Mouse (Mus musculus) heart, postnatal 0 days (tissue): ENCODE data around the gene Tmed9. TPM values are rescaled to one million over a fixed set of nuclear protein-coding genes. Genes with fewer than 3 reads are reported as not detected.

Source experiments
- ATAC-seq: fragments of 200-750 bp; cut with Nextera tagmentation; 2 replicates; pipeline ENCODE4 v1.8.0; 2017; ENCODE audit warnings: low read depth, moderate number of reproducible peaks, moderate library complexity; ENCODE audit not compliant: insufficient read depth
- DNase-seq: peaks from one replicate; pipeline ENCODE4 v3.0.0-alpha.2; 2016; ENCODE audit warnings: low spot score
- H3K27ac ChIP-seq: fragments of 300-500 bp; sonication (generic); 2 replicates; pipeline ENCODE4 v1.5.1; 2014; ENCODE audit warnings: low read depth, mild to moderate bottlenecking
- H3K27me3 ChIP-seq: fragments of 300-500 bp; sonication (generic); 2 replicates; pipeline ENCODE4 v1.6.1; 2014; ENCODE audit warnings: low read length, mixed read lengths; ENCODE audit not compliant: control insufficient read depth, insufficient read depth
- H3K36me3 ChIP-seq: fragments of 300-500 bp; sonication (generic); replicated peaks from 2 replicates; pipeline ENCODE4 v1.6.1; 2014; ENCODE audit warnings: low read length, mixed read lengths; ENCODE audit not compliant: control insufficient read depth, insufficient read depth
- H3K4me1 ChIP-seq: fragments of 300-500 bp; sonication (generic); 2 replicates; pipeline ENCODE4 v1.6.1; 2014; ENCODE audit warnings: antibody characterized with exemption; ENCODE audit not compliant: control insufficient read depth, insufficient read depth
- H3K4me2 ChIP-seq: fragments of 300-500 bp; sonication (generic); 2 replicates; pipeline ENCODE4 v1.6.1; 2014; ENCODE audit warnings: low read depth, mild to moderate bottlenecking, low read length, moderate library complexity
- H3K4me3 ChIP-seq: fragments of 300-500 bp; sonication (generic); 2 replicates; pipeline ENCODE4 v1.5.1; 2014; ENCODE audit warnings: low read depth, low read length
- H3K9ac ChIP-seq: fragments of 300-500 bp; sonication (generic); replicated peaks from 2 replicates; pipeline ENCODE4 v1.6.1; 2014; ENCODE audit warnings: low read depth, low read length, mixed read lengths
- H3K9me3 ChIP-seq: fragments of 300-500 bp; sonication (generic); replicated peaks from 2 replicates; pipeline ENCODE4 v1.6.1; 2016; ENCODE audit warnings: low read length; ENCODE audit not compliant: control insufficient read depth
- CTCF ChIP-seq: IDR thresholded peaks from 2 replicates; pipeline ENCODE4 v1.5.1; 2016; ENCODE audit warnings: antibody characterized with exemption, control low read depth, low read depth
- EP300 ChIP-seq: IDR thresholded peaks from 2 replicates; pipeline ENCODE4 v1.6.1; 2016; ENCODE audit warnings: antibody characterized with exemption, low read depth
- WGBS: fragments of 180-500 bp; shearing (Covaris S2); extraction: QIAGEN DNeasy Blood & Tissue Kit; methylation state at CpG from one replicate; pipeline ENCODE4 v1.1.7; 2014; 5-methylcytosine and 5-hydroxymethylcytosine counted together
- polyA plus RNA-seq: library from polyadenylated mRNA; unstranded; fragments of >200 nt; fragmentation: Nextera tagmentation; extraction: Ambion mirVana; gene quantifications from 2 replicates; pipeline ENCODE4 v1.2.1, GENCODE M21; 2015
- total RNA-seq: library from RNA; depleted of rRNA; stranded (reverse); fragments of >200 nt; gene quantifications from 2 replicates; pipeline ENCODE4 v1.2.3, GENCODE M21; 2014; ENCODE audit warnings: low replicate concordance

Gene Tmed9
- total and polyA plus RNA-seq, 2 experiments from 2014 or later: 22.0 to 82.0 TPM

- peaks cover 6% of the 10 kb centered on the region; the same call in 1 of the 2 replicates for H3K4me1 ChIP-seq
- peak overlapping the region; percentile 87 for H3K4me3 ChIP-seq
- H3K4me2 ChIP-seq: peak overlapping the region; percentile 81
- H3K36me3 ChIP-seq: peaks cover 31% of the 10 kb centered on the region
- peak overlapping the region; percentile 88 for H3K9ac ChIP-seq
- H3K27me3 ChIP-seq: no peaks in the 10 kb centered on the region
- H3K9me3 ChIP-seq: no peaks in the 10 kb centered on the region
- no peak for DNase-seq
- TF ChIP-seq CTCF: no peak
- no peak for TF ChIP-seq EP300
- peak; percentile 65 for ATAC-seq
- peak overlapping the region; percentile 61 for H3K27ac ChIP-seq
- WGBS: under 1% methylated on average over 31 of the region's 31 CpGs
These were observed 19.8 kb downstream of the Tmed9 start for GRCm38 (mm10) chr13:55593254-55593747.

- no peak overlapping the region for H3K4me2 ChIP-seq
- 81% methylated on average over 12 of the region's 12 CpGs for WGBS
- no peak for DNase-seq
These were observed 21.8 kb downstream of the Tmed9 start for GRCm38 (mm10) chr13:55595375-55595774.

GRCm38 (mm10) chr13:55596802-55597201 is 23.3 kb downstream of the Tmed9 start:
- H3K9me3 ChIP-seq: no peaks in the 10 kb centered on the region
- H3K27ac ChIP-seq: no peak overlapping the region
- no peaks in the 10 kb centered on the region for H3K27me3 ChIP-seq
- ATAC-seq: no peak
- WGBS: 91% methylated on average over 12 of the region's 12 CpGs
- TF ChIP-seq EP300 (no peak), CTCF (no peak)
- peaks cover 16% of the 10 kb centered on the region for H3K4me1 ChIP-seq
- no peak overlapping the region for H3K9ac ChIP-seq
- no peak overlapping the region for H3K4me3 ChIP-seq
- peaks cover 31% of the 10 kb centered on the region for H3K36me3 ChIP-seq
- no peak for DNase-seq
- H3K4me2 ChIP-seq: no peak overlapping the region

More at GRCm38 (mm10) chr13:55595375-55595774, 21.8 kb downstream of the Tmed9 start:
- Histone ChIP-seq H3K9me3 (no peaks in the 10 kb centered on the region), H3K9ac (no peak overlapping the region), H3K4me3 (no peak overlapping the region), H3K27me3 (no peaks in the 10 kb centered on the region), H3K36me3 (peaks cover 31% of the 10 kb centered on the region), H3K27ac (no peak overlapping the region), H3K4me1 (peaks cover 10% of the 10 kb centered on the region; the same call in 1 of the 2 replicates)
- TF ChIP-seq EP300: no peak
- no peak for TF ChIP-seq CTCF
- ATAC-seq: no peak

- Histone ChIP-seq H3K36me3 (peaks cover 35% of the 10 kb centered on the region), H3K4me3 (peak within 1 kb of the TSS; percentile 88), H3K9ac (peak within 1 kb of the TSS; percentile 80), H3K27me3 (no peaks in the 10 kb centered on the region), H3K4me2 (peak within 1 kb of the TSS; percentile 92), H3K27ac (peak within 1 kb of the TSS; percentile 68), H3K4me1 (peaks cover 11% of the 10 kb centered on the region), H3K9me3 (no peaks in the 10 kb centered on the region)
- 8% methylated on average over 50 of the region's 51 CpGs for WGBS
- DNase-seq (peak; percentile 74), ATAC-seq (peak; percentile 91)
- TF ChIP-seq EP300 (no peak), CTCF (no peak)
These were observed 26.3 kb downstream of the Tmed9 start, which contains the start of gene B4galt7 for GRCm38 (mm10) chr13:55599566-55600540. Gene B4galt7, plus strand, starts transcription at chr13:55599896.

GRCm38 (mm10) chr13:55600657-55601056 is 27.1 kb downstream of the Tmed9 start:
- Histone ChIP-seq H3K9ac (peak overlapping the region; percentile 80), H3K27ac (no peak overlapping the region), H3K36me3 (peaks cover 30% of the 10 kb centered on the region), H3K4me1 (peaks cover 11% of the 10 kb centered on the region), H3K4me2 (peak overlapping the region; percentile 92), H3K27me3 (no peaks in the 10 kb centered on the region), H3K4me3 (peak overlapping the region; percentile 88), H3K9me3 (no peaks in the 10 kb centered on the region)
- ATAC-seq (no peak), DNase-seq (no peak)
- TF ChIP-seq EP300 (no peak), CTCF (no peak)
- 14% methylated on average over 9 of the region's 9 CpGs for WGBS
